Mouse (Mus musculus) inflammation-experienced regulatory T-cells (primary cell): Measurements from ENCODE around the gene Apobr. TPM values are rescaled to one million over a fixed set of nuclear protein-coding genes. Genes with fewer than 3 reads are reported as not detected.

Experiments
- polyA plus RNA-seq, 2 experiments: library from polyadenylated mRNA; unstranded; fragments of 100-300 nt; shearing (Covaris generic); gene quantifications; one replicate each; pipeline ENCODE4 v1.2.1; 2017

Gene Apobr
- 1 to 10 TPM; 3.1 to 5.4 TPM for polyA plus RNA-seq

DNA sequence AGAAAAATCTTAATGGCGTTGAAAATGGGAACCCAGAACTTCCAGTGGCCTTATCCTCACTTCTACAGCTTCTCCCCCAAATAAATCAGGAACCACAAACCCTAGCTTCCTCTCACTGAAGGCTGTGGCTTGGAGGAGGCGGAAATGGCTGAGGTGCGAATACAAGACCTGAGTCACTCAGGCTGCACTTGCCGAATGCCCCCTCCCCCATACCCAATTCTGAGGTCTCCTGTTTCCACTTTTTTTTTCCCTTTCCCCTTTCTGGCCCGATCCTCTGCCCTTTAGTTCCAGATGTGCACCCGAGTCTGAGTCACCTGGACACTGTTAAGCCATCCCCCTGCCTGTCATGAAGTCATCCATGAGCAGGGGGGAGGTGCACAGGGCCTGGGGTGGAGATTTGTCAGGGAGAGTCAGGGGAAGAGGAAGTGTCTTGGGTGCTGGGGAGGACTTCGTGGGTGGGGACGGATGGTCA, at the start of gene Apobr:
Gene Apobr (plus strand): TSS at position 437 of the 472 bp plus-strand sequence.

DNA sequence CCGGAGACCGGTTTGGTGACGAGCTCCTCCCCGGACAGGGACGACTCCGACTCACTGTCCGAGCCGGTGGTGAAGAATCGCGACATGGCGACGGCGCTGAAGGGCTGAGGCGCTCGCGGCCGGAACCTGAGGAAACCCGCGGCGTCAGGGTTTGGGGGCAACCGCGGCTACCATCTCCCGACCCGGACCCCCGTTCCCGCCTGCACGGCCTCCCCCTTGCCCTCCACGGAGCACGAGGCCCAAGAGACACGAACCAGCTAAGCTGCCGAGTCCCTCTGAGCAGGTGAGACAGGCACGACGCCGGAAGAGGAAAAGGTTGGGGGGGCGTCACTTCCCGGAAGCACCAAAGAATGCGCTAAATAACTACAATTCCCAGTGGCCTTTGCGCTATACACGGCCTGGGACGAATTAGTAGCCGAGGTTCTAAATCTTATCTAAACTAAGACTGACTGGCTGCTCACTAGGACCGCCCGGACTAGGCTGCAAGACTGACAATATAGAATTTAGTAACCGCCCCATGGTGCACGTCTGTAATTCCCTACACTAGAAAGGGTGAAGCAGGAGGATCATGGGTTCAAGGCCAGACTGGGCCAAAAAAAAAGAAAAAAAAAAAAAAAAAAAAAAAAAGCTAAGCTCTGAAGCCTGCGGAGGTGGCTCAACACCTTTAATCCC, 18.5 kb upstream of the Apobr start, which contains the start of gene Eif3c:
Gene Eif3c (minus strand): TSS at position 318 of the 672 bp plus-strand sequence.

DNA sequence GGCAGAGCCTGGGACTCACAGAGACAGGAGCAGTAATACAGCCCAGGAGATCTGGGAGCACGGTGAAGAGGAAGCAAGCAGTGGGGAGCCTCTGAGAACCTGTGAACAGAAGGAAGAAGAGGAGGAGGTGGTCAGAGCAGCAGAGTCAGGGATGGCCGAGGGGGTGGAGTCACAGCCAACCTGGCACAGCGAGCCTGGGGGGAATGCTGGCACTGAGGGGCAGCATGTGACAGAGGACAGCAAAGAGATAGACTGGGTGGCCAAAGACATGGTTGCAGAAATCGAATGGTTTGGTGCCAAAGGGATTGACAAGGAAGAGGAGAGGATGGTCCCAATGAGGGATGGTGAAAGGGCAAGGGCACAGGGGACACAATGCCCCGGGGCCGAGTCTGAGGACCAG, 975 bp downstream of the Apobr start, which contains the start of gene Cln3:
Gene Cln3 (minus strand): TSS at position 101 of the 400 bp plus-strand sequence.

DNA sequence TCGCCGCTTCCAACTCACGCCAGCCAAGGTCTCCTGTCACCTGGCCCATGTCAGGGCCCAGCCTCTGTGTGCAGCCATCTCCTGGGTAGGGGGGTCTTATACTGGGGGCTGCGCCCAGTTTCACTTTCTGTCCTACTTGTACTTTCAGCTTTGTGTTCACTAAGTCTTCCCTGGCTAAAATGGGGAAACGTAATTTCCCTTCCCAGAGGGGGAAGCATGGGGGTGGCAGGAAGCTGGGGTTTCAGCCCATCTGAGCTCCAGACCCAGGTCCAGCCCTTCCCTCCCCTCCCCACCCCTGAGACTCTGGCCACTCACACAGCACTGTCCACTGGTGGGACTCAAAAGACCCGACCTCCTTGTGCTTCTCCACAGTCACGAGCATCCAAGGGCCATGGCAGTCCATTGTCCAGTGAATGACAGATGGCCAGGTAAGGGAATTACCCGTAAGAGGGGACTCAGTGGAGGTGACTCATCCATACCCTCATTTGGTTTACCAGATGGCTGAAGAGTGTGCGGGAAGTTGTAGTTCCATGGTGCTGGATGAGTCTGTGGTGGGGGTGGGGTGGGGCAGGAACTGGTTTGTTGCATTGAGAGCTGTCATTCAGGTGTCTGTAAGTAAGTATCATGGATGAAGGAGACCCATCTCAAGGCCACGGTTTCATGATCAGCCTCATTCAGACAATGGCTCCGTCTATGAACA, 10.3 kb downstream of the Apobr start, which contains the start of gene Il27:
Gene Il27 (minus strand): TSS at position 80 of the 700 bp plus-strand sequence.

DNA sequence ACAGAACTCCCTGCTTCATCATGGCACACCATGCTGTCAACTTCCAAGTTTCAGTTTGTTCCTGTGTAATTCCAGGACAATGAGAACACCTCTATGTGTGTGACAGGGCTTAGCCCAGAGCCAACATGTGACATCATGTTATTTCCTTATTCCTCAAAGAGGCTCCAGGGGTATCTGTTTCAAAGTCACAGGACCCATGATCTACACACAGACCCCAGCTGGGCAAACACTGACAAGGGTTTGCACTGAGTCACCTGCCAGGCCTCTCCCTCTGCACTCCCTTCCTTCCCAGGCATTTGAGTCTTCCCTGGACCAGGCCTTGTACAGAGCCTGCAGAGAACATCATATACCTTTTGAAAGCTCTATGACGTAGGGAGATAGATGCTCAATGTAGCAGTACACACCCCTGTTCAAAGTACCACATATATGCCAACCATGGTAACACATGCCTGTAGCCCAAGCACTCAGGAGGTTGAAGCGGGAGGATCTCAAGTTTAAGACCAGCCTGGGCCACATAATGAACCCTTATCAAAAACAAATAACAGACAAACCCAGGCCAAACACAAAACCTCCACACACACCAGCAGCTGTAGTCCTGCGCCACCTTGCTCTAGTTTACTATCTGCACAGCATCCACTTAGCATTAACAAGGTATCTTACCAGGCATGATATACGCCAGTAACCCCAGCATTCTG, 46.2 kb downstream of the Apobr start, which contains the start of gene Nupr1:
Gene Nupr1 (minus strand): TSS at position 38 of the 695 bp plus-strand sequence.

Other genes with a start within 250 kb of the Apobr start
- 100 to 1,000 TPM; 795 to 824 TPM for gene Lat, start 215.4 kb upstream of the Apobr start, polyA plus RNA-seq
- gene Spns1, start 207.5 kb upstream of the Apobr start, polyA plus RNA-seq = 10 to 100 TPM; 53.8 to 65.9 TPM
- gene Nfatc2ip, start 188.2 kb upstream of the Apobr start, polyA plus RNA-seq = 1 to 10 TPM; 4.3 to 5.5 TPM
- gene Cd19, start 170.1 kb upstream of the Apobr start, polyA plus RNA-seq = 10 to 100 TPM in 1 of 2 experiments, 1 to 10 TPM in 1; 5.3 to 17.9 TPM
- gene Rabep2, start 156.2 kb upstream of the Apobr start, polyA plus RNA-seq = 10 to 100 TPM; 59.6 to 64.4 TPM
- 1 to 10 TPM in 1 of 2 experiments, under 1 TPM in 1; 0.66 to 1.6 TPM for gene Atp2a1, start 121.8 kb upstream of the Apobr start, polyA plus RNA-seq
- 10 to 100 TPM; 47.9 to 49.6 TPM for gene Sh2b1, start 109.5 kb upstream of the Apobr start, polyA plus RNA-seq
- gene Tufm, start 97.6 kb upstream of the Apobr start, polyA plus RNA-seq = 100 to 1,000 TPM; 101 to 104 TPM
- gene Atxn2l, start 81.5 kb upstream of the Apobr start, polyA plus RNA-seq = 100 to 1,000 TPM; 103 TPM
- 100 to 1,000 TPM; 157 to 175 TPM for gene Eif3c, start 18.5 kb upstream of the Apobr start, polyA plus RNA-seq
- 100 to 1,000 TPM in 1 of 2 experiments, 10 to 100 TPM in 1; 81.6 to 107 TPM for gene Cln3, start 875 bp downstream of the Apobr start, polyA plus RNA-seq
- gene Il27, start 10.0 kb downstream of the Apobr start, polyA plus RNA-seq = under 1 TPM in 1 of 2 experiments, not detected in 1; 0.42 TPM
- 10 to 100 TPM in 1 of 2 experiments, 1 to 10 TPM in 1; 6.0 to 12.8 TPM for gene Nupr1, start 45.9 kb downstream of the Apobr start, polyA plus RNA-seq
- gene Sgf29, start 64.4 kb downstream of the Apobr start, polyA plus RNA-seq = 100 to 1,000 TPM; 114 to 118 TPM
- under 1 TPM; 0.20 to 0.48 TPM for gene Sult1a1, start 91.5 kb downstream of the Apobr start, polyA plus RNA-seq
- 100 to 1,000 TPM; 104 to 113 TPM for gene Bola2, start 110.5 kb downstream of the Apobr start, polyA plus RNA-seq
- 10 to 100 TPM in 1 of 2 experiments, 1 to 10 TPM in 1; 8.3 to 10.8 TPM for gene Slx1b, start 110.8 kb downstream of the Apobr start, polyA plus RNA-seq
- 1,000 to 10,000 TPM; 2,830 to 3,089 TPM for gene Coro1a, start 122.8 kb downstream of the Apobr start, polyA plus RNA-seq
- gene Mapk3, start 174.7 kb downstream of the Apobr start, polyA plus RNA-seq = 10 to 100 TPM; 32.8 to 38.7 TPM
- 1 to 10 TPM in 1 of 2 experiments, under 1 TPM in 1; 0.89 to 1.3 TPM for gene Gdpd3, start 181.4 kb downstream of the Apobr start, polyA plus RNA-seq
- gene Ypel3, start 192.0 kb downstream of the Apobr start, polyA plus RNA-seq = 100 to 1,000 TPM; 490 to 573 TPM
- 1 to 10 TPM; 4.3 to 6.4 TPM for gene Tbx6, start 196.5 kb downstream of the Apobr start, polyA plus RNA-seq
- gene Ppp4c, start 207.6 kb downstream of the Apobr start, polyA plus RNA-seq = 100 to 1,000 TPM; 363 to 467 TPM
- gene Fam57b, start 212.7 kb downstream of the Apobr start, polyA plus RNA-seq = under 1 TPM; 0.16 to 0.97 TPM
- gene 4930451I11Rik, start 246.7 kb downstream of the Apobr start, polyA plus RNA-seq = not detected